Mouse (Mus musculus): ENCODE measurements around the gene Mgll.

DNA sequence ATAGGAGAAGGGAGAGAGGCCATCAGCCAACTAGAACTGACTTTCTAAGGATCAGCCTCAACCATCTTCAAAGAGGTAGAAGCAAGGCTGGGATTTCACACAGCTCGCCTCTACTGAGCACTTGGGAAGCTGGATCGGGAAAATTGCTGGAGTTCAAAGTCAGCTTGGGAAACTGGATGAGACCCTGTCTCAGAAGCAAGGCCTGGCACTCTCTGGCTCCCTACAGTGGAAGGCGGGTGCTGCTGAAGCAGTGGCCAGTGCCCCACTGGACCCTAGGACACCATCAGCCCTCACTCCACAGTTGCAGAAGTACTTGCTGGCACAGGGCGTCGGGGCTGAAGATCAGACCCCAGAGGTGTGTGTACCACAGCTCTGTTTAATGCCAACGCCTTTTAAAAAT, 133.6 kb downstream of the Mgll start:
- no peak for TF ChIP-seq CTCF (IDR thresholded peaks at IDR 0.05; ENCODE audit: borderline replicate concordance, insufficient read depth, low read length)
- TF ChIP-seq POLR2A (IDR thresholded peaks at IDR 0.05; ENCODE audit: low read depth, low read length), result no peak
